Mouse (Mus musculus): Measurements from ENCODE around the gene Mylip. TPM values are rescaled to one million over a fixed set of nuclear protein-coding genes. Genes with fewer than 3 reads are reported as not detected.
A peak's percentile ranks its signal among the peaks of the same experiment; 100 is the strongest.

The Mylip gene
- polyA plus RNA-seq, 1 experiment from 2014 or later: 7.0 TPM

- no peaks in the 10 kb centered on the region for H3K9me3 ChIP-seq (replicated peaks)
- 15% methylated on average over 8 of the region's 8 CpGs for WGBS (ENCODE audit: insufficient replicate concordance)
- no peak overlapping the region; the same call in 1 of the 2 replicates for H3K9ac ChIP-seq
- peaks cover 40% of the 10 kb centered on the region for H3K4me1 ChIP-seq
- H3K27me3 ChIP-seq (replicated peaks): peaks cover 21% of the 10 kb centered on the region; the same call in 1 of the 2 replicates
- peak; percentile 55; the same call in 1 of the 2 replicates for ATAC-seq
- no peak overlapping the region for H3K4me3 ChIP-seq
- no peaks in the 10 kb centered on the region for H3K36me3 ChIP-seq
- peak overlapping the region; percentile 57; the same call in 1 of the 2 replicates for H3K27ac ChIP-seq
- H3K4me2 ChIP-seq: peak overlapping the region; percentile 46
Observed at GRCm38 (mm10) chr13:45442918-45443535, 53.5 kb downstream of the Mylip start.

- Histone ChIP-seq H3K27ac (no peak overlapping the region), H3K4me3 (no peak overlapping the region), H3K4me2 (no peak overlapping the region), H3K4me1 (peaks cover 40% of the 10 kb centered on the region), H3K9me3 (replicated peaks) (no peaks in the 10 kb centered on the region), H3K36me3 (no peaks in the 10 kb centered on the region), H3K27me3 (replicated peaks) (peaks cover 27% of the 10 kb centered on the region; the same call in 1 of the 2 replicates), H3K9ac (no peak overlapping the region)
- no peak for ATAC-seq
- whole genome bisulfite sequencing (ENCODE audit: insufficient replicate concordance): 69% methylated on average over 8 of the region's 8 CpGs
Observed at GRCm38 (mm10) chr13:45444220-45444619, 54.7 kb downstream of the Mylip start.

GRCm38 (mm10) chr13:45444652-45445051, 55.1 kb downstream of the Mylip start:
- Histone ChIP-seq H3K27me3 (replicated peaks) (peaks cover 27% of the 10 kb centered on the region; the same call in 1 of the 2 replicates), H3K4me3 (no peak overlapping the region), H3K4me2 (no peak overlapping the region), H3K27ac (no peak overlapping the region; the same call in 1 of the 2 replicates), H3K9ac (no peak overlapping the region), H3K9me3 (replicated peaks) (no peaks in the 10 kb centered on the region), H3K4me1 (peaks cover 40% of the 10 kb centered on the region), H3K36me3 (no peaks in the 10 kb centered on the region)
- WGBS (ENCODE audit: insufficient replicate concordance): 28% methylated on average over 9 of the region's 9 CpGs
- no peak for ATAC-seq

GRCm38 (mm10) chr13:45446636-45447035, 57.1 kb downstream of the Mylip start:
- Histone ChIP-seq H3K4me3 (no peak overlapping the region), H3K36me3 (no peaks in the 10 kb centered on the region), H3K9ac (no peak overlapping the region), H3K4me2 (no peak overlapping the region), H3K9me3 (replicated peaks) (no peaks in the 10 kb centered on the region), H3K4me1 (peaks cover 34% of the 10 kb centered on the region), H3K27ac (no peak overlapping the region), H3K27me3 (replicated peaks) (peaks cover 22% of the 10 kb centered on the region; the same call in 1 of the 2 replicates)
- 81% methylated on average over 1 of the region's 1 CpGs for WGBS (ENCODE audit: insufficient replicate concordance)
- ATAC-seq: no peak

GRCm38 (mm10) chr13:45452437-45452836, 62.9 kb downstream of the Mylip start:
- no peaks in the 10 kb centered on the region for H3K9me3 ChIP-seq (replicated peaks)

GRCm38 (mm10) chr13:45453033-45453432, 63.5 kb downstream of the Mylip start:
- Histone ChIP-seq H3K9me3 (replicated peaks) (no peaks in the 10 kb centered on the region), H3K36me3 (no peaks in the 10 kb centered on the region), H3K27ac (no peak overlapping the region), H3K4me1 (peaks cover 36% of the 10 kb centered on the region), H3K27me3 (replicated peaks) (peaks cover 6% of the 10 kb centered on the region; the same call in 1 of the 2 replicates), H3K9ac (no peak overlapping the region), H3K4me3 (no peak overlapping the region), H3K4me2 (peak overlapping the region; percentile 46)
- WGBS (ENCODE audit: insufficient replicate concordance): 34% methylated on average over 9 of the region's 9 CpGs
- no peak for ATAC-seq

More at GRCm38 (mm10) chr13:45452437-45452836, 62.9 kb downstream of the Mylip start:
- no peak overlapping the region for H3K9ac ChIP-seq
- no peaks in the 10 kb centered on the region for H3K36me3 ChIP-seq
- H3K4me3 ChIP-seq: no peak overlapping the region
- no peak for ATAC-seq
- H3K27me3 ChIP-seq (replicated peaks): peaks cover 6% of the 10 kb centered on the region; the same call in 1 of the 2 replicates
- H3K4me1 ChIP-seq: peaks cover 36% of the 10 kb centered on the region
- H3K4me2 ChIP-seq: no peak overlapping the region
- no peak overlapping the region for H3K27ac ChIP-seq
- 79% methylated on average over 7 of the region's 7 CpGs for WGBS (ENCODE audit: insufficient replicate concordance)

GRCm38 (mm10) chr13:45454044-45454443, 64.5 kb downstream of the Mylip start:
- WGBS (ENCODE audit: insufficient replicate concordance): 14% methylated on average over 1 of the region's 1 CpGs
- no peak overlapping the region for H3K4me2 ChIP-seq
- H3K9ac ChIP-seq: no peak overlapping the region
- no peak overlapping the region for H3K4me3 ChIP-seq
- no peaks in the 10 kb centered on the region for H3K36me3 ChIP-seq
- ATAC-seq: no peak
- peaks cover 36% of the 10 kb centered on the region for H3K4me1 ChIP-seq
- H3K27ac ChIP-seq: peak overlapping the region; percentile 15; the same call in 1 of the 2 replicates
- H3K9me3 ChIP-seq (replicated peaks): no peaks in the 10 kb centered on the region
- H3K27me3 ChIP-seq (replicated peaks): no peaks in the 10 kb centered on the region

- WGBS (ENCODE audit: insufficient replicate concordance): 20% methylated on average over 4 of the region's 4 CpGs
- peak overlapping the region; percentile 53 for H3K4me2 ChIP-seq
- H3K27me3 ChIP-seq (replicated peaks): no peaks in the 10 kb centered on the region
- peak overlapping the region; percentile 61 for H3K27ac ChIP-seq
- no peak for ATAC-seq
- H3K4me1 ChIP-seq: peaks cover 36% of the 10 kb centered on the region
- H3K9ac ChIP-seq: no peak overlapping the region
- H3K36me3 ChIP-seq: no peaks in the 10 kb centered on the region
- H3K9me3 ChIP-seq (replicated peaks): no peaks in the 10 kb centered on the region
- no peak overlapping the region for H3K4me3 ChIP-seq
Observed at GRCm38 (mm10) chr13:45454641-45455040, 65.1 kb downstream of the Mylip start.

- 4% methylated on average over 15 of the region's 15 CpGs for WGBS (ENCODE audit: insufficient replicate concordance)
- Histone ChIP-seq H3K9me3 (replicated peaks) (no peaks in the 10 kb centered on the region), H3K9ac (peak overlapping the region; percentile 40; the same call in 1 of the 2 replicates), H3K4me1 (peaks cover 36% of the 10 kb centered on the region), H3K27ac (peak overlapping the region; percentile 61), H3K4me3 (peak overlapping the region; percentile 11), H3K4me2 (peak overlapping the region; percentile 53), H3K36me3 (no peaks in the 10 kb centered on the region), H3K27me3 (replicated peaks) (no peaks in the 10 kb centered on the region)
- peak; percentile 70; the same call in 1 of the 2 replicates for ATAC-seq
Observed at GRCm38 (mm10) chr13:45455108-45455861, 65.7 kb downstream of the Mylip start.

- H3K4me3 ChIP-seq: no peak overlapping the region
- H3K4me2 ChIP-seq: peak overlapping the region; percentile 53
- H3K36me3 ChIP-seq: no peaks in the 10 kb centered on the region
- H3K27ac ChIP-seq: peak overlapping the region; percentile 61
- H3K9ac ChIP-seq: peak overlapping the region; percentile 40; the same call in 1 of the 2 replicates
- no peak for ATAC-seq
- H3K27me3 ChIP-seq (replicated peaks): 0 out of 2 replicates have a peak, but pooled peaks cover under 1% of the 10 kb centered on the region
- 15% methylated on average over 2 of the region's 2 CpGs for WGBS (ENCODE audit: insufficient replicate concordance)
- H3K9me3 ChIP-seq (replicated peaks): no peaks in the 10 kb centered on the region
- peaks cover 36% of the 10 kb centered on the region for H3K4me1 ChIP-seq
Observed at GRCm38 (mm10) chr13:45455862-45456192, 66.3 kb downstream of the Mylip start.

- Histone ChIP-seq H3K4me2 (no peak overlapping the region), H3K27me3 (replicated peaks) (0 out of 2 replicates have a peak, but pooled peaks cover 4% of the 10 kb centered on the region)
- 78% methylated on average over 7 of the region's 7 CpGs for WGBS (ENCODE audit: insufficient replicate concordance)
Observed at GRCm38 (mm10) chr13:45457459-45457858, 67.9 kb downstream of the Mylip start.

GRCm38 (mm10) chr13:45460177-45460576, 70.6 kb downstream of the Mylip start:
- H3K27me3 ChIP-seq (replicated peaks): 0 out of 2 replicates have a peak, but pooled peaks cover 4% of the 10 kb centered on the region
- WGBS (ENCODE audit: insufficient replicate concordance): 70% methylated on average over 3 of the region's 3 CpGs
- H3K9ac ChIP-seq: no peak overlapping the region
- peaks cover 13% of the 10 kb centered on the region for H3K4me1 ChIP-seq
- no peak overlapping the region for H3K4me3 ChIP-seq
- no peak for ATAC-seq
- no peak overlapping the region for H3K27ac ChIP-seq
- no peaks in the 10 kb centered on the region for H3K36me3 ChIP-seq
- no peaks in the 10 kb centered on the region for H3K9me3 ChIP-seq (replicated peaks)
- no peak overlapping the region for H3K4me2 ChIP-seq

More at GRCm38 (mm10) chr13:45457459-45457858, 67.9 kb downstream of the Mylip start:
- no peak for ATAC-seq
- no peaks in the 10 kb centered on the region for H3K9me3 ChIP-seq (replicated peaks)
- no peak overlapping the region for H3K27ac ChIP-seq
- H3K36me3 ChIP-seq: no peaks in the 10 kb centered on the region
- no peak overlapping the region for H3K9ac ChIP-seq
- H3K4me1 ChIP-seq: peaks cover 36% of the 10 kb centered on the region
- H3K4me3 ChIP-seq: no peak overlapping the region
